Mouse (Mus musculus): ENCODE measurements around the gene Nudt4. TPM values are rescaled to one million over a fixed set of nuclear protein-coding genes. Genes with fewer than 3 reads are reported as not detected.
"Not testable (repeated sequence)": the region's sequence is repeated elsewhere in the genome, so short reads cannot be mapped to it uniquely, and the experiment has no call there.

Gene Nudt4
- polyA plus RNA-seq, 1 experiment, result 43.5 TPM

GRCm38 (mm10) chr10:95569441-95569840, 5.5 kb upstream of the Nudt4 start:
- 37% methylated on average over 2 of the region's 2 CpGs for WGBS

GRCm38 (mm10) chr10:95568016-95568415, 4.1 kb upstream of the Nudt4 start:
- 70% methylated on average over 6 of the region's 6 CpGs for WGBS
- DNase-seq (ENCODE audit: low read depth, low spot score), result no peak

More at GRCm38 (mm10) chr10:95569441-95569840, 5.5 kb upstream of the Nudt4 start:
- DNase-seq (ENCODE audit: low read depth, low spot score), result no peak

DNA sequence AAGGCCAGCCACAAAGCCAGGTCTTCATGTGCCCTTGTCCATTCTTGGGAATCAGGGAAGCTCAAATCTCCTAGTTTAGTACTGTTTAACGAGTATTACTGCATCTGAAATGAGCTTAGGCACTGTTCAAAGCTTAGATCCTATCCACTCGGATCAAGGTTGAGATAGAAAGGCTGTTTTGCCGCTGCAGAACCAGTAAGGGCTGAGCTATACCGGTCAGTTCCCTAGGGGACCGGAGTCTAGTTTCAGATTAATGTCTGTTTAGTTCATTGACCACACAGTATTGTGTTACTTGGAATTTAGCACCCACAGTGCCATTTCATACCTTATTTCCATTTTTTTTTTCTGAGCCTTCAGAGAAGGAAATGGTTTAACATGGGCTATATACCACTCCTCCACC, 3.6 kb upstream of the Nudt4 start:
- no peak for DNase-seq (ENCODE audit: low read depth, low spot score)

DNA sequence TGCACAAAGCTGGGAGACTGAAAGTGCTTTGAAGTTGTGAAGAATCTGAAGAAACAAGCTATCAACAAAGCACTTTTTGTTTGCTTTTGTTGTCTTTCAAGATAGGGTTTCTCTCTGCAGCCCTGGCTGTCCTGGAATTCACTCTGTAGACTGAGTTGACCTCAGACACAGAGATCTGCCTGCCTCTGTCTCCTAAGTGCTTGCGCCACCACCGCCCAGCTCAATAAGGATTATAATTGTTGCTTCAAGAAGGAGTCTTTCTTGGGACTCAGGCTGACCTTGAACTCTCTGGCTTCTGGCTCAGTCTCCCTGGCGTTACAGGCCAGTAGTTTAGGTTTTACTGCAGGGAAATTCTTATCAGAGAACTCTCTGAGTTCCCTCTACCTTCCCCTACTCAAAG, 2.8 kb upstream of the Nudt4 start:
- no peak for DNase-seq (ENCODE audit: low read depth, low spot score)
- WGBS, result 82% methylated on average over 3 of the region's 3 CpGs

More for the DNA sequence above, 3.6 kb upstream of the Nudt4 start:
- 87% methylated on average over 5 of the region's 5 CpGs for WGBS

- WGBS, result 71% methylated on average over 14 of the region's 14 CpGs
- DNase-seq (ENCODE audit: low read depth, low spot score), result no peak
Measured at GRCm38 (mm10) chr10:95565156-95565854, 1.4 kb upstream of the Nudt4 start.

DNA sequence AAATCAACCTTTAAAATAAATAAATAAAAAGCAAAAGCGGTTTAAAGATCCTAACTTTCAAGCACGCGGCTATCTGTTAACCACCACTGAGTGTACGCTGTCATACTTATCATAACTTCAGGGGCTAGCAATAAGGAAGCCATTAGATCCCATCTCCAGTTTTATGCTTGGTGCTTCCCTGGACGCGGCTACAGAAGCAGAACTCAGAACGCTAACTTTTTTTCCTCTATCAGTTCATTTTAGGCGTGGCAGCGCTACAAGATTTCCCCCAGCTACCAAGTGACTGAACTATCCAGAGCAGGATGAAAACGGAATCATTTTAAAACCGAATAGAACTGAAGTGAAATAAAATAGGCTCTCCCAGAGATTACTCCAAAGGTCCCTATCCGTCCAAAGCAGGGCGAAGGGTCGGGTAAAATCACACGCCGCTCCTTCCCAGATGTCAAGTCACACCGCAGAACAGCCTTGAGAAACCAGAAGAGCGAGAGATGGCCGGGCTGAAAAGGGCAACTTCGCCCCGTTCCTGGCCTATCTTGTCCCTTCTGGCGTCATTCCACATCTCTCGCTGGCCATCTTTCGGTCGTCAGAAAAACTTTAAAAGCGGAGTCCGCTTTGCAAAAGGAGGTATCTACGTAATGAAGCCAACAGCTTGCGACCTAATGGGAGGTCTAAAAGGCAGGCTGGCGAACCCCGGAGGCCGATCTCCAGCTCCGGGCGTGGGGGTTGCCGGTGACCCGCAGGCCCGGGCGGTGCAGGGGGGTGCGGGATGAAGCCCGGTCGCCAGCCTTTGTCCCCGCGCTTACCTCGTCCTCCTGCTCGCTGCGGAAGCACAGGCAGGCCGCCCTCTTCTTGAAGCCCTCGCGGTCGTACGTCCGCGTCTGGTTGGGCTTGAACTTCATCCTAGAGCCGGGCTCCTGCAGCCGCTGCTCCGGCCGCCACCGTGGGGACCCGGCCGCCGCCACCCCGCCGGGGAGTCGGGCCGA, 796 bp downstream of the Nudt4 start:
- under 1% methylated on average over 65 of the region's 65 CpGs for WGBS
- no peak for DNase-seq (ENCODE audit: low read depth, low spot score)

DNA sequence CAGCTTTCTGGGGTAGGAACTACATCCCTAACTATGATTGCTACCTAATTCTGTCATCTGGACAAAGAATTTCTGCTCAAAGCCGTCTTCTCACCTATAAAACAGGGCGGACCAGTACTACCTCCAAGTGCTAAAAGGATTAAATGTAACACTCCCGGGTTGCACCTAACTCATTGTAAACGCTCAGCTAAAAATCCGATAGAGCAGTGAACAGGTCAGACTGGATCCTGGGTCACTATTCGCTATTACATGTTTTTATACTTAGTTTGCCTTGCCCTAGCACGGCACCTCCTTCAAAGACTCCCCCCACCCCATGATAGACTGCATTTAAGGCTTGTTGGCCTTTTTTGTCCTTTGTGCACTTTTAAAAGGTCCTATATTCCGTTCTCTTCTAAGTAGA, 1.6 kb downstream of the Nudt4 start:
- WGBS, result 2% methylated on average over 8 of the region's 8 CpGs
- DNase-seq (ENCODE audit: low read depth, low spot score), result no peak

DNA sequence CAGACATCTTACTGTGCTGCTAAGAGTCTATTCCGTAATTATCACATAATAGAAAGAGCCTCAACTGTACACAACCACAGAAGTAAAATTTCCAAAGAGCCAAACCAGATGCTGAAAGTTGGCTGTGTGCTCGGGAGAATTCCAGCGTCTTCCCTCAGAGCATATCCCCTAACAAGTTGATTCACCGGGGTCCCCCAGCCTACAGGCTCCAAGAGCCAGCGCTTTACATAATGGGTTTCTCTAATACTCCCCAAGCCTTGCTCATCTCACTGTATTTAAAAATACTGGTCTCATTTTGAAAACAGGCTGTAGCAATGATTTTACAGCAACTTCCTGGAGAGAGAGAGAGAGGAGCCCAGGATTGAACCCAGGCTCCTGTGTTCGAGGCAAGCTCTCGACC, 2.3 kb downstream of the Nudt4 start:
- 36% methylated on average over 7 of the region's 7 CpGs for WGBS
- DNase-seq (ENCODE audit: low read depth, low spot score), result no peak

GRCm38 (mm10) chr10:95560394-95560983, 3.5 kb downstream of the Nudt4 start:
- WGBS, result 69% methylated on average over 9 of the region's 9 CpGs
- DNase-seq (ENCODE audit: low read depth, low spot score), result no peak

DNA sequence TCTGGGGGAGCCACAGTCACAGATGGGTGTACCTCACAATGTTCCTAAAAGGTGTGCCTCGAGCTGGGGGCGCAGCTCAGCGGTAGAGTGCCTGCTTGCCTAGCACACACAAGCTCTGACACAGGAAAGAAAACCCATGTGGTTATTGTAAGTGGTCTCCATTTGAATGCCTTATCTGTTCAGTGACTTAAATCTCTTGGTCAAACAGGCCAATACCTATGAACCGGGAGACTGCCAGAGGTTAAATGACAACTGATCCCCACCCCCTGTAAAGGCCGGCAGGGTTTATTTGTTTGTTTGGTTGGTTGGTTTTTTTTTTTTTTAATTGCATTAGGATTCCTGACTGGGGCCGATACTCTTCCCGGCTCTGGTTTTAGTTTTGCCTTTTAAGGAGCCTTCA, 4.5 kb downstream of the Nudt4 start:
- 44% methylated on average over 7 of the region's 7 CpGs for WGBS
- no peak for DNase-seq (ENCODE audit: low read depth, low spot score)

GRCm38 (mm10) chr10:95557337-95557828, 6.6 kb downstream of the Nudt4 start:
- WGBS, result 56% methylated on average over 5 of the region's 5 CpGs
- DNase-seq (ENCODE audit: low read depth, low spot score), result no peak

DNA sequence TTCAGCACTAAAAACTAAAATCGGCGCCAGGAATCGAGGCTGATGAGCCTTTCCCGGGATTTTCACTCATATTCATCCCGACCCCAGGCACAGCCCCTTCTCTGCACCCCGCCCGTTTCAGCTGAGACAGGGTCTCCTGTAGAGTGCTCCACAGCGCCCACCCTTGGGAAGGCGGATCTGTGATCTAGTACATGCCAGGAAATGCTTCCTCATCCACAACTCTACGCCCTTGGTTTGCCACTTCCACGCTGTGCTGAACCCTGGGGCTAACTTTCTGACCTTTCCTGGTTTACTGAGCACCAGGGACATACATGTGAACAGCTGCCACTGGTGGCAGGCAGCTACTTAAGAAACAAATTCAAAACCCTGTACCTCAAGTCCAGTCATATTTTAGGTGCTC, 8.1 kb downstream of the Nudt4 start:
- 75% methylated on average over 11 of the region's 11 CpGs for WGBS
- no peak for DNase-seq (ENCODE audit: low read depth, low spot score)

DNA sequence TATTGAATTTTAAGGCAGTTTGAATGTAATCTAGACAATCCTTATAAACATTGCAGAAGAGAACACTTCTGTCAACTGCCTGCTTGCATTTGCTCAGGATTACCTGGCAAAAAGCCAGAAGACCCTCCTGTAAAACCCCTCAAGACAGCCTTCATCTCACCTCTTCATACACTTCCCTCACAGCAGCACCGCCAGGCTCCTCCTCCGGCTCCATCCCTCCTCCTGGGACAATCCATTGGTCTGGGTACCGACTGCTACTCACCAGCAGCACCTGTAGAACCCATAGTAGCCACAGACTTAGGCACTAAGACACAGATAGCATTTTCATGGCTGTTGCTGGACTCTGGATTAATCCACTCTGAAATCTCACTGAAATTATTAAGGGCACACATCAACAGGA, 11.6 kb downstream of the Nudt4 start:
- DNase-seq (ENCODE audit: low read depth, low spot score), result no peak
- WGBS, result 77% methylated on average over 3 of the region's 3 CpGs

DNA sequence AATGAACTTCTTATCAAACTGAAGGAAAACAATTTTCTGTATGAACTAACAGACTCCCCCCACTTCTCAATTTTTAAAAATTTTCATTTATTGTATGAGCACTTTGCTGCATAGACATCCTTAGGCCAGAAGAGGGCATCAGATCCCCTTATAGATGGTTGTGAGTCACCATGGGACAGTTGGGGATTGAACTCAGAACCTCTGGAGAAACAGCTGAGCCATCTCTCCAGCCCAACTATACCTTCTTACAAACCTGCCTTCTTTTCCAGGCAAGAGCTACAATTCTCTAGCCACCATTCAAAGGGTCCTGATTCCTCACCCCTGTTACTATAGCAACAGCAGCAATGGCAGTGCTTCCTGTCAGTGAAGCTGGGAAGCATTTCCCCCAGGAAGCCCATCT, 12.2 kb downstream of the Nudt4 start:
- no peak for DNase-seq (ENCODE audit: low read depth, low spot score)

GRCm38 (mm10) chr10:95550506-95550905, 13.4 kb downstream of the Nudt4 start:
- DNase-seq (ENCODE audit: low read depth, low spot score), result no peak
- WGBS, result 66% methylated on average over 1 of the region's 1 CpGs

DNA sequence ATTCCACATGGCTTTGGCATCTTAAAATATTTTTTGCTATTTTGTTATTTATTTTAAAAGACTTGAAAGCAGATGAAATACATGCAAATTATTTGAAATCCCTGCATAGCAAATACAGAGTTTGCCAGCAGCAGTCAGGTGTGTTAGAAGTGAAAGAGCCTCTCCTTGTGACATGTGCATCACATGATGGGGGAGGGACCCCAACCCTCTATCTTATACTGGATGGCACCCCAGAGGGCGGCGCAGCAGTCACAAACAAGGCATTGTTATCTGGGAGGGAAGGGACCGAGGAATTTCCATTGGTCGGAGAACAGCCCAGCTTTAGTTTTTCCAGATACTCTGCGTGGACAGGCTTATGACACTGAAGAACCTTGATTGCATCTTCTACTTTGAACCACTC, 14.9 kb downstream of the Nudt4 start:
- 89% methylated on average over 5 of the region's 5 CpGs for WGBS
- DNase-seq (ENCODE audit: low read depth, low spot score), result not testable (repeated sequence)

DNA sequence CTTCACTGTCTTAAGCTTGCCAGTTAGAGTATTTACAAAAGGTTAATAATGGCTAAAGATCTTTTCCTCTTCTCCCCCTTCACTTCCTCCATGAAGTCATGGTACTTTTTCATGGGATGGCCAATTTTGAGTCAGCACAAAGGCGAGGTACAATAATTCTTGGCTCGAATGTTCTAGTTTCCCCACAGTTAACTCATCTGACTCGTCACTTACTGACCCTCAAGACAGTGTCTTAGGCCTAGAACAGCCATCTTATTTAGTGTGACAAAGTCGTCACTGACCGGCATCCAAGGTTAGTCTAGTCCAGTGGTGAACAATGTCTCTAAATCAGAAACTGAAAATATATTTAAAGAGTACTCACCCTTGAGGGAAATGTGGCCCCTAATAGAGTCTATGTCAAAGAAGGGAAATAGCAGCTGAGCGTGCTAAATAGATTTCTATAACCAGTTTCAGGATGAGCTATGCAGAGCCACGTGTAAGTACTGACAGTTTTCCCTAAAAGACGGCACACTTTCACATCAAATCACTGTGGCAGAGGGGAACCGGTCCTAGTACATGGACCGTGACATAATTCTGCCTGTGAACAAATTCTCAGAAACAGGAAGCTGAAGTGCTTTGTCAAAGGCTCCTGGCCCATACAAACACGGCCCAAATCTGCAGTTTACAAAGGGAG, 15.7 kb downstream of the Nudt4 start:
- 62% methylated on average over 11 of the region's 11 CpGs for WGBS
- no peak for DNase-seq (ENCODE audit: low read depth, low spot score)

DNA sequence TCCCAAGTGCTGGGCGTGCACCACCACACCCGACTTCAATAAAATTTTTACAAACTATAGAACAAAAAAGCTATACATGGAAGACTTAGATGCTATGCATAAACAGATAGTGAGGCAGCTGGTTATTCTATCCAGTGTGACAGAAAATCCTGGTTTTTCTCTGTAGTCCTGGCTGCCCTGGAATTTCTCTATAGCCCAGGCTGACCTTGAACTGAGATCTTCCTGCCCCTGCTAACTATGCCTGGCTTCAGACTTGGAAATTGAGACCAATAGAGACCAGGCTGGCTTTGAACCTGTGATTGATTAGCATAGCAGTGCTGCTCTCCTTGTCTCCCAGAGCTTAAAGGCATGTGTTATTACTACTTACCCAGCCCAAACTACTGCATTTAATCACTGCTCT, 17.8 kb downstream of the Nudt4 start:
- no peak for DNase-seq (ENCODE audit: low read depth, low spot score)
- WGBS, result 58% methylated on average over 2 of the region's 2 CpGs

- no peak for DNase-seq (ENCODE audit: low read depth, low spot score)
- WGBS, result 67% methylated on average over 4 of the region's 4 CpGs
Measured at GRCm38 (mm10) chr10:95545051-95545450, 18.9 kb downstream of the Nudt4 start.

GRCm38 (mm10) chr10:95544651-95545050, 19.3 kb downstream of the Nudt4 start:
- WGBS, result 85% methylated on average over 2 of the region's 2 CpGs
- DNase-seq (ENCODE audit: low read depth, low spot score), result no peak
